Mouse (Mus musculus) right cerebral cortex, postnatal 10 days (tissue): Measurements from ENCODE around the gene Retn.

Experiments
- DNase-seq, 2 experiments: peaks; one replicate each; pipeline ENCODE4 v3.0.0; 2021; ENCODE audit warnings: low spot score in 2 of 2

Retn gene

DNA sequence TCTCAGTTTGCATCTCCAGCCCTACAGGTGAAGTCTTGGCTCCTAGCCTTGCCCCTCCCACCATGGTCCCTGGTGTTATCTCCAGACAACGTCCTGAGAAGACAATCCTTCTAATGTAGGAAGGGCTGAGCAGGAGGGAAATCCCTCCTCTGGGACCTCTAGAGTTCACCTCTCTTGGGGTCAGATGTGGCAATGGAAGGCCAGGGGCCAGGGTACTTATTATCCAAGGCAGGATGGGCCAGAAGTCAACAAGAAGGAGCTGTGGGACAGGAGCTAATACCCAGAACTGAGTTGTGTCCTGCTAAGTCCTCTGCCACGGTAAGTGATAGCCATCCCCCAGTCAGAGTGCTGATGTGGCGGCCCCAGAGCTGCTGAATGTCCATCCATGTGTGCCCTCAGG, at the start of gene Retn:
Gene Retn (plus strand): TSS at position 245 of the 400 bp plus-strand sequence.
- no peak for DNase-seq

DNA sequence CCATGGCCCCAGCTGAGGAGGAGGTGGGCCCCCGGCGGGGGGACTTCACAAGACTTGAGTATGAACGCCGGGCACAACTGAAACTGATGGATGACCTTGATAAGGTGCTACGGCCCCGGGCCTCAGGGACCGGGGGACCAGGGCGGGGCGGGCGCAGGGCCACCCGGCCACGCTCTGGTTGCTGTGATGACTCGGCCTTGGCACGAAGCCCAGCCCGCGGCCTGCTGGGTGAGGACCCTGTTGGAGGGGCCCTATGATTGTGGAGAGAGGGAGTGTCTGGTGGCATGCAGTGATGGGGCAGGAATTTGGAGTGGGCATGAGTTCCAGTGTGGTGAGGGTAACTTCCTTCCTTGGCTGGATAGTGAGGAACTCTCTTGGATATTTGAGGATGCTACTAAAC, 49.0 kb upstream of the Retn start:
- DNase-seq, result no peak

DNA sequence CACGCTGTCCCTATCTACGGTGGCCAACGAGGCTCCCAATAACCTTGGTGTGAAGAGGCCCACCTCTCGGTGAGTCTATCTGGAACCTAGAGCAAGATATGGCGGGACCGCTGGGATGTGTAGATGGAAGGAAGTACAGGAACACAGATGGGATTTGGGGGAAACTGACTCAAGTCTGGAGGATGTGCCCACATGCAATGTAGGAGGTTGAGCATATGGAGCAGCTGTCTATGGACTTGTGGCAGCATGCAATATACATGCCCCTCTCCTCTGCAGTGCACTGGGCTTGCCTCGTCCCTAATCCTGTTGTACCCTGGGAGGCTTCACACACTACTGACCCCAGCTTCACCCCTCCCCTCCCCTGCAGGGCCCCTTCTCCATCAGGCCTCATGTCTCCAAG, 47.7 kb upstream of the Retn start:
- no peak for DNase-seq

DNA sequence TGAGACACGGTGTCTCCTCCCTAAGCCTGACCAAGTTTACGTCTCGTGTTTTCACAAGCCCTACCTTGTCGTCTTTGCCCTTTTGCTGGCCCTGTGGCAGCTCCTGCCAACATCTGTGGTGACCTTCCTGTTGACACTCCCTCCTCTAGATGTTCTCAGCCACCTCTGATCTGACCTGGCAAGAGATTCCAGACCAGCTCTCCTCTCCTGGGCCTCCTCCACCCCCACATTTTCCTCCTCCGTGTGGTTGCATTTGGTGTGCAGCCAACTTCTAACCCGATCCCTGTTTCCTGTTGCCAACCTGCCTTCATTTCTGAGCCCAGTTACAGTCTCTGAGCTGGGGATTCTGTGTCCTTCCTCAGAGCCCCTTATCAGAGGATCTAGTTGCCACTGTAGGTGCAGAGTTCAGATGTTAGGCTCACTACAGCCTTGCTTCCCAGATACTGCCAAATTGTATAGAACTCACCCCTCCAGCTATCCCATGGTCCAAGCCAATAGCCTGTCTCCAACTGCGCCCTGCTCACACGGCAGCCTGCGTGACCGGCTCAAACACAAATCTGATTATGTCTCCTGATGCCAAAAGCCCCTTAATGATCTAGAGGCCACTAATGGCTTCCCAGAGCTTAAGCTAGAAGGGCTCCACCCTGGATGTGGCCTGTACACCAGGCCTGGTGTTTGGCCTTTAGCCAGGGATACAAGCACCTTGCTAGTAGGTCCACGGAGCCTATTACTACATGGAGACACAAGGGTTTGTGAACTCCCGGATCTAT, 46.3 kb upstream of the Retn start:
- no peak for DNase-seq

DNA sequence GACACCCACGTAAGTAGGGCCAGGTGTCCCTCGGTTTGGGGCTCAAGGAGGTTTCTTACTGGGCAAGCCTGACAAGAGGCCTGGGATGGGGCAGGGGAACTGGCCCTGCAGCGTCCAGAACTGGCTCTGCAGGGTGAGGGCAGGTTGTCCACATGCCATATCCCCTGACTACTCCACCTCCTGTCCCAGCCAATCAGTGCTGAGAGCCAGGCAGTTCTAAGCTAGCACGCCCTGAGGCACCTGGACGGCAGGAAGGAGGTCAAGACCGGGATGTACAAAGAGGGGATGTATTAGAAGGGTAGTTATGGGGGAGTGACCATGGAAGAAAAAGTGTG, 45.8 kb upstream of the Retn start:
- no peak for DNase-seq

DNA sequence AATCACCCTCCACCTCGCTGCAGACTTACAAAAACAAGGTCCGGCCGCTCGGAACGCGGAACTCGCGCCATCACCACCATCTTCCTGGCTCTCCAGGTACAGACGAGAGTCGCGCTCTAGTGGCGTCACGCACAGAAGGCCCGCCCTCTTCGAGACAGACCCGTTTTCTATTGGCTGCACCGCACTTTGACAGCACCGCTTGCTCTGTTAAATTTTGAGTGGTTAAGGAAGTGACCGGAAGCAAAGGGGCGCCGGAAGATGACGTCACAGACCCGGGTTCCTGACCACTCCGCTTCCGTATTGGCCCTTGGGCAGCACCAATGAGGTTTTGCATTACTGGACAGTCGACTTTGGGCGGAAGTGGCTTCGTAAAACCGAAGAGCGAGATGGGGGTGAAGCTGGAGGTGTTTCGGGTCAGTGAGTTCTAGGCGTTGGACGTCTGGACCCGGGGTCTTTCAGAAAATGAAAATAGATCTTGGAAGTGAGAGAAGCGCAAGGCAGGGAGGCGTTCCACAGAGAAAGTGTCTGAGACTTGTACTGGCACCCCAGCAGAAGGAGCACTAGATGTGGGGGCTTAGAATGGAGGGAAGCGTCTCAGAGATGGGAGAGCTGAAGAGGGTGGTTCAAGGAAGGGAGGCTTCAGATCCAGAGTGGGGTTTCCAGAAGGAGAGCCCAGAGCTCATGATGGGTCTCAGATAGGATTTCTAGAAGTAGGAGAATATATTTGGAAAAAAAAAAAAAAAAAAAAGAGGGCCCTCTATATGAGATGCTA, 34.2 kb upstream of the Retn start, which contains the start of the genes Xab2 and Pet100:
Gene Xab2 (minus strand): TSS at position 118 of the 772 bp plus-strand sequence.
Gene Pet100 (plus strand): TSS at position 350 of the 772 bp plus-strand sequence.
- peak; percentile 100 for DNase-seq

DNA sequence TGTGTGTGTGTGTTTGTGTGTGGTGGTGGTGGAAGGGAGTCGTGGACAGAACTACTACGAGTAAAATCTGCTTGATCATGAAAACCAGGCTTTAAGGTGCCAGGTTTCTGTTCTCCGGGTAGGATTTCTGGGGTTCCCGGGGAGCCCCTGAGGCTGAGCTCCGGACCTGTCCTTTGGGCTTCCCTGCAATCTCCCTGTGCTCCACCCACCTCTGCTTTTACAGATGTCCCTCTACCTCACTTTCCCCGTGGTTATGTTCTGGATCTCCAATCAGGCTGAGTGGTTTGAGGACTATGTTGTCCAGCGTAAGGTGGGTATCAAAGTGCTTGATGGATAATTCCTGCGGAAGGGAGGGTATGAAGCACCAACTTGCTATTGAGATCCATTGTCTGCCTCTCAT, 33.5 kb upstream of the Retn start:
- no peak for DNase-seq

DNA sequence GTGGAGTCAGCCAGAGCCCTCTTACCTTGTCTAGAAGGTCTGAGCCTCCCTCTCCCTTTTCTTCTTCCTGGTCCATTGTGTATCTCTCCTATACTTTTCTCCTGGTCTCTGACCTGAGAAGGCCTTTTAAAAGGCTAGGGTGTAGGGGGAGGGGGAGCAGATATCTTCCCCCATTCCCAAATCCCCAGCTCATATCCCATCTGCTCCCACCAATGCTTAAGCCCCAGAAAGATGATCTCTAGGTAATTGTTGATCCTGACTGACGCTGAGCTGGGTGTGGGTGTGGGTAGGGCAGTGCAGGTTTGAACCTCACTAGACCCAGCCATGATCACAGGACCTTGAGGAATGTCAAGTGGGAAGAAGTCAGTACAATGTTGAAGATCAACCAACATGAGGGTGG, 30.1 kb upstream of the Retn start, which contains the start of gene Pcp2:
Gene Pcp2 (minus strand): TSS at position 101 of the 400 bp plus-strand sequence.
- no peak for DNase-seq

DNA sequence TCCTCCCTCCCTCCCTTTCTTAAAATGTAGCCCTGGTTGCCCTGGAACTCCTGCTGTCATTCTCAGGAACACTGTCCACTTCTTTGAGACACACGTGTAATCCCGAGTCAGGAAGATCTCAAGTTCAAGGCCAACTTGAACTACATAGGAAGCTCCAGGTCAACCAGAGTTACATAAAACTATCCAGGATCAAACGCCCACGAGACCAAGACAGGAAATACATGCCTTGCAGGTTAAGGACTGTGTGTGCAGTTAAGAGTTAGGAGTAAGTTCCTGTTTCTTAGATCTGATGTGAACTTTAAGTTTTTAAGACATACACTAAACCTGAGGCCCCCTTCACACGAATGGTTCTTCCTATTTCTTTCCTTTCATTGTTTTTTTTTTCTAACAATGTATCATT, 28.6 kb upstream of the Retn start:
- no peak for DNase-seq

DNA sequence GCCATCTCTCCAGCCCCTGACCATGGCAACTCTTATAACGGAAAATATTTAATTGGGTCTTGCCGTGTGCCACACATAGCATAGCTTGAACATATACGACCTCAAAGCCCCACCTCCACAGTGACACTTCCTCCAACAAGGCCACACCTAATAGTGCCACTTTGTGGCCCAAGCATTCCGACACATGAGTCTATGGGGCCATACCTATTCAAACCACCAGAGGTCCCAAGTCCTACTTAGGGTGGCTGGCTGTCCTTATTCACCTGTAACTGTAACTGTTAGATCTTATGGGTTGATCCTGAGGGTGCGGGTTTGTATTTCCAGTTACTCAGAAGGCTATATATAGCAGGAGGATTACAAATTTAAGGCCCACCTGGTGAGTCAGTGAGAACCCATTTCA, 27.6 kb upstream of the Retn start:
- DNase-seq, result no peak

DNA sequence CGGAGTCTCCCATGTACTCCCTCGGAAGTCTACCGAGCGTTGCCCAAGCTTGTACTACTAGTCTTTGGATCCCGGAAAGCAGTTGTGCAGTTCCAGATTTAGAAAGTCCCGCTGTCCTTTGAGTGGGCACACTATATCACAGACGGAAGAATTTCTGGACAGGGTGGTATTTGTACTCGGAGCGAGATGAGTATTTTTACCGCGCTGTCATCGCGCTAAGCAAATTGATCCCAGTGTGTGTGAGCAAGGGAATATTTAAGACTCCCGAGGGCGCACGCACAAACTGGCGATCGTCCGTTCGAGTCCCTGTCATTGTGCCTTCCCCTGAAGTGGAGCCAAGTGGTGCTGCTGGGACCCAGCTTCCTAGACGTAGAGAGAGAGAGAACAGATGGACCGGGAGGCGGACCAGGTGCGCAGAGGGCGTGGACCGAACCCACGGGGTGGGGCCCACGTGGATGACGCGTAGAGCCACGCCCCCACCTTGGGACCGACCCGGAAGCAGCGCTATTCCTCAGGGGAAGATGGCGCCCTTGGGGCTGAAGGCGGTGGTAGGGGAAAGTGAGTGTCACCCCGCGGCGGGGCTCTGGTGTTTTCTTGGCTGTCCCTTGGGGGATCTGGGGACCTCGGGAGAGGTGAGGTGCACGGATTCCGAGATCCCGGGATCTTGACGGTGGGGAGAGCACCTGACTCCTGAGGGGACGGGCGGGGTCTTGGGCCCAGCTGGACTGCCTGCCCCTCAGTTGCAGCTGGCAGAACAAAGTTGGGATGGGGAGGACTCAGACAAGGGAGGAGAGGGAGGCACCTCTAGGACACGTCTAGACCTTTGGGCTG, 24.7 kb upstream of the Retn start, which contains the start of gene Stxbp2:
Gene Stxbp2 (plus strand): TSS at position 309 of the 831 bp plus-strand sequence.
- peak; percentile 82 to 84 for DNase-seq

DNA sequence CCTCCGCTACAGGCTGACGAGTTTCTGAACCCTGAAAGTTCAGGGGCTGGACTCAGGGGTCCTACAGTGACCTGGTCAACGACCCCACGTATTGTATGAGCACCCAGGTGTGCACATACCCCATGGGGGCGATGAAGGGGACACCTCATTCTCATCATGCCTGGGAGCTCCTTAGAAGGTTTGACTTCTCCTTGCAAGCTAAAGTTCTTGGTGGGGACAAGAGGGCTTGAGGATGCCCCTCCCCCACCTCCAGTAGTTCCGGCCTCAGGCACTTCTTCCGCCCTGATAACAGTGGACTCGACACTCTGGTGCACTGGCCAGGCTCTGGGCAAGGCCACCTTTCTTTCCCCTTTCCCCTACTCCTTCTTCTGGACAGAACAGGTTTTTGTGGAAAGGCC, 24.1 kb upstream of the Retn start:
- no peak for DNase-seq

DNA sequence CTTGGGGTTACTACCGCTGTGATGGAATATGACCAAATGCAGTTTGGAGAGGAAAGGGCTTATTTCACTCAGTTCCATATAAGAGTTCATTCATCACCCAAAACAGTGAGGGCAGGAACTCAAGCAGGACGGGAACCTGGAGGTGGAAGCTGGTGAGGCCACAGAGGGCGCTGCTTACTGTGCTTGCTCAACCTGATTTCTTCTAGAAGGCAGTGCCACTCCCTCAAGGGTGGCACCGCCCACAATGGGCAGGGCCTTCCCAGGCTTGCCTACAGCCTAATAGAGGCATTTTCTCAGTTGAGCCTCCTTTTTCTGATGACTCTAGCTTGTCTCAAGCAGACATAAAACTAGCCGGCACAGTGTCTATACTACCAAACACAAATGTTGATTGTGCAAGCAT, 9.8 kb upstream of the Retn start:
- peak; percentile 39 to 44 for DNase-seq

DNA sequence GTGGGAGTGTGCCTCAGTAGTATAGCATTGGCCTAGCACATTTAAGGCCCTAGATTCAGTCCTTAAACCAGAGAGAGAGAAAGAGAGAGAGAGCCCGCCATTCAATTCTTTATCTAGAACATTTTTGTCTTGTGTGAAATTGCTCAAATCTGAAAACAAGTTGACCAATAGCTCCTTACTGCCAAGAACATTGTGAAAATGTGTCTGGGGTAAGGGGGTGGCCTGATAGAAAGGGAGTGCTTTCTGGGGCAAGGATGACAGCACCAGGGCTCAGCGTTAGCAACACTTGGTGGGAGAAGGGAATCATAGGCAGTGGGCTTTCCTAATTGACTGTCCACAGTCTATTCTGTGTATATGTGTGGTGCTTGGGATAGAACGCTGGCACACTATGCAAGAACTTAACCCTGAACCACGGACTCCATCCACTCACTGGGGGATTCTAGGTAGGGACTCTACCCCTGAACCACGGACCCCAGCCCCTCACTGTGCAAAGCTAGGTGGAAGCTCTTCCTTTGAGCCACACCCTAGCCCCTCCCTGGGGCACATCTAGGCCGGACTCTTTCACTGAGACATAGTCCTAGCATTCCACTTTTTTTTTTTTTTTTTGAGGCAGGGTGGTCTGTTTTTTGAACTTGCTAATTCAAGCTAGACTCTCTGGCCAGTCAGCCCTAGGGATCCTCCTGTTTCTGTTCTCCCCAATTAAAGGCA, 8.6 kb upstream of the Retn start:
- no peak for DNase-seq

DNA sequence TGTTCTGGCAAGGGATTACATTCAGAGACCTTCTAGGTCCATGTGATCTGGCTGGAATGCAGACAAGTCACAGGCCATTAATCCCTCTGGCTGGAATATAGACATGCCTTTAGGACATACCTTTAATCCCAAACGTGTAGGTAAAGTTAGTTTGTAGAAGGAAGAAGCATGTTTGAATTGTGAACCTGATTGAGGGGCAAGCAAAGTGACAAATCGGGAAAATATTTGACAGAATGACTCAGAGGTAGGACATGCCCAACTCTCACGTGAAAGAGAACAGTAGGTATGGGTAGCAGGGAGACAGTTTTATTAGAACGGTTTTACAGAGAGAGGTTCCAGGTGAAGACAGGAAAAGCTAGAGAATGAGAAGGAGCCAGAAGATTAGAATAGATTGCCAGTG, 8.0 kb upstream of the Retn start:
- no peak for DNase-seq

DNA sequence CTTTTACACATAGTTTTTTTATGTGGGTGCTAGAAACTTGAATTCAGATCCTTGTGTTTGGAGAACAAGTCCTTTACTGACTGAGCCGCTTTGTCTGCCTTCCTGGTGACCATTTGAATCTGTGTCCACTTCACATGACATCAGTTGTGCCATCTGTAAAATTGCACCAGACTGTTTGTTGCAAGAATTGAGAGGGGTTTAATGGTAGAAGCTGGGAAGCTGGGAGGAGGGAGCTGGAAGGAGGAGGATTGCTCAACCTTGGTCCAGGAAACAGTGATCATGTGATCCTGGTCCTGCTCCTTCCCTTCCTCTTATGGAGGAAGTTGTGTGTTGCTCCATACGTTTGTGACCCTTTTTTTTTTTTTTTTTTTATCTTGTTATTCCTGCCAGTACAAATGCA, 7.3 kb upstream of the Retn start:
- no peak for DNase-seq

DNA sequence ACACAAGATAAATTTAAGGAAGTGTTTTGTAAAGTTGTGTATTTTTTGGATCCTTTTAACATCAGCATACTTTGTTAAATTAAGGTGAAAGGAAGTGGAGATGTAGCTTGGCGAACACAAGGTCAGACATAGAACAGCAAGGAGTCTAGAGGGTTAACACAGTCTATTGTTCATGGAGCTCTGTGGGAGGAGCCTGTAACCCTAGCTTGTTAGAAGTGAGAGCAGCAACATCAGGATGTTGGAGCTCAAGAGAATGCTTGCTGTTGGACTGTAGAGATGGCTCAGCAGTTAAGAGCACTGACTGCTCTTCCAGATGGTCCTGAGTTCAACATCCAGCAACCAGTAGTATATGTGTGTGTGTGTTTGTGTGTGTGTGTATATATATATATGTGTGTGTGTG, 6.6 kb upstream of the Retn start:
- DNase-seq, result no peak

DNA sequence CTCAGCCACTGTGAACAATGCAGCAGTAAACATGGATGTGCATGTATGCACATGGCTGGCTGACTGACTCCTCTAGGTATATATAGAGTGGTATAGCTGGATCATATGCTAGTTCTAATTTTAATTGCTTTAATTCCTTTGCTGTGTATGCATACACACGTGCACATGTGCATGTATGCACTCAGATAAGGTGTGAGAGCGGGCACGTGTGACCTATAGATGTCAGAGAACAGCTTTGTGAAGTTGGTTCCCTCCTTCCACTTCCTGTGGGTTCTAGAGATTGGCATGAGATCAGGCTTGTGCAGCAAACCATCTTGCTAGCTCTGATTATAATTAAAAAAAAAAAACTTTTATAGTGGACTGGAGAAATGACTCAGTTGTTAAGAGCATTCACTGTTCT, 2.7 kb upstream of the Retn start:
- no peak for DNase-seq

DNA sequence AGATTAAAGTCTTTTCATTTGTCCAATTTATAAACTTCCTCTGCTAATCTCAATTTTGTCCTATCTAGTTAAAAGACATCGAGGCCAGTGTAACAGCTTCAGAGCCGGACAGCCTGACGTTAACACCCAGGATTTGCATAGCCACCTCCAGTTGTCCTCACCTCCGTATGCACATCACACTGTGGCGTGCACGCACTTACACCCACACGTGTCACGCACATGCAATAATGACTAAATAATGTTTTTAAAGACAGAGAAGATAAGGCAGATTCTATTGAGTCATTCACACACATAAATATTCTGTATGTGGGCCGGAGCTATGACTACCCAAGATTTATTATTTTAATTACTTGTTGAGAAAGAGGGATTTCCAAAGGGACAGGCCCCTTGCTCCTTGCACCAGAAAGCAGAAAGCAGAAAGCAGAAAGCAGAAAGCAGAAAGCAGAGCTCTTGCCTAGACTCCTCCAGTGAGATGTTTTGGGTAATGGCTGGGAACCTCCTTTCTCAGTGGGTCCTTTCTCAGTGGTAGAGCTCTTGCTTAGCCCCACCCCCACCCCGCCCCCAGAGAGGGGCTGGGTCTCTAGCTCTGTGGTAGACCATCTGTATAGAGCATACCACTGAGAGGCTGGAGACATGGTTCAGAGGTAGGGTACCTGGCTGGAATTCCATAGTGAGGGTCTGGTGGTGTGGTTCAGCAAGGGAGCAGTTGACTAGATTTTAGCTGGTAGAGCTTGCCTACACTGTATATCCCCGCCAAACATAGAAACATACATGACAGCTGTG, 653 bp upstream of the Retn start:
- DNase-seq, result no peak

DNA sequence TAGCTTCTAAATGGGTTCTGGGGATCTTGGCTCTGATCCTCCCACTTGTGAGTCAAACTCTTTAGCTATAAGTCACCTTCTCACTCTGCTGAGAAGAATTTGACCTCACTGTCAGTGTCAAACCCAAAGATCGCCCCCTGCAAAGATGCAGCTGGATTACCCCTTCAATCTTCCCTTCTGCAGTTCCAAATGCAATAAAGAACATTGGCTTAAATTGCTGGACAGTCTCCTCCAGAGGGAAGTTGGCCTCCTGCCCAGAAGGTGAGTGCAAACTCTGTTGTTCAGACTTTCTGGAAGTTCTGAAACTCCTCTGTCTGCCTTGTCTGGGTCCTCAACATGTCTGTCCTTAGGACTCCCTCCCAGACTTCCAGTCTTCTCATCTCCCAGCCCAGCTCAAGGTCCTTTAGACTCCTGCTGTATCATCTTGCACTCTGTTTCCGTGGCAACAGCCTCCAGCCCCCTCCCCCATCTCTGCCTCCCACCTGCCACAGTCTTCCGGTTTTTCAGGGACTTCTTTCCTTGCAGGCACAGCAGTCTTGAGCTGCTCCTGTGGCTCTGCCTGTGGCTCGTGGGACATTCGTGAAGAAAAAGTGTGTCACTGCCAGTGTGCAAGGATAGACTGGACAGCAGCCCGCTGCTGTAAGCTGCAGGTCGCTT, 1.3 kb downstream of the Retn start:
- peak; percentile 75 to 81 for DNase-seq
